Mouse (Mus musculus): ENCODE measurements around the gene Agap1.

The Agap1 gene

DNA sequence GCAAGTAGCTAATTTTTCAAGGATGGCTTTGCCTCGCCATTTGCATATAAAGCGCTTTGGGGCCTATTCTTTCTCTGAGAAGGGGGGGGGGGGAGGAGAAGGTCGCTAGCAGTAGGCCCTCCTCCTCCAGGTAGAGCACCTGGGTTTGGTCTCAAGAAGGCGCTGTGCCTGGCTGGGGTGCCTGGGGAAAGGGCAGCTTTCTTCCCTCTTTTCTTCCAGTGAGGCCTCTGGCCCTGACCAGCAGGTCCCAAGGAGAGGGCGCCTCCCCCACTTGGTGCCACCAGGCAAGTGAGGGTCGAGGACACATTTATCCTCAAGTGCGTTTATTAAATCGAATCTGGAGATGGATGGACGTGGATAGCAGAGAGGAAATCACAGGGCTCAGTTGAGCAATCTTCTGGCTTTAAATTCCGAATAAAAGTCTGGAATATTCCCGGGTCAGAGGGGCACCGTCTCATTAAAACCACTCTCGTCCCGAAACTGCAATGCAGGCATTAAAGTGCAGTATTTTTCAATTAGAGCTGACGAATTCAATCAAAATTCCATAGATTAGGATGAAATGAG, 486.4 kb downstream of the Agap1 start:
- in situ Hi-C loops (cut with MboI; ENCODE audit: unreplicated experiment in 2 of 2), result no loop called here

DNA sequence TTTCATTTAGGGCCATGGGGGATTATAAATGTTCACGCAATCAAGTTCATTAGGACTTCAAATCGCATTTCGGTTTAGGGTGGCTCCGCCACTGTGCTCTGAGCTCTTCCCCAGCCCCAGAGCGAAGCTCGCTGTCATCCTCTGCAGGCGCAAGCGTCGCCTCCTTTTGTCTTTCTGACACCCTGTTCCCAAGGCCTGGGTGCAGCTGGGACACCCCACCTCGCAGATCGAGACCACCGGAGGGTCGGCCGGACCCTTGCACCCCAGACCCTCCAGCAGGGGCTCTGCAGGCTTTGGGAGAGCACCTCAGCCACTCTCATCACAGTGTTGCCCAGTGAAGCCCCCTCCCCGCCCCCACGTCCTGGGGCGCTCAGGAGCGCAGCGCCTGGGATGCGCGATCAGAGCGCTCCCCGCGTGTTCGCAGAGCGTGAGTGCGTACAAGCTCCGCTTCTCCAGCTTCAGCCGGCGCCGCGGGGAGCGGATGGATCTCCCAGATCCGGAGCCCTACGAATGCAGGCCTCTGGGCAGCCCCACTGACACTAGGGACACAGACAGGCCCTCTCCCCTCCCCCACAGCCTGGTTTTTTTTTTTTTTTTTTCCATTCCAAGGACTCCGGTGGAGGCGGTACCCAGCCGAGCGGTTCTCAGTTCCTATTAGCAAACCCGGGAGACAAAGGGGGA, 487.2 kb downstream of the Agap1 start:
- in situ Hi-C loops (cut with MboI; ENCODE audit: unreplicated experiment in 2 of 2), result no loop called here

DNA sequence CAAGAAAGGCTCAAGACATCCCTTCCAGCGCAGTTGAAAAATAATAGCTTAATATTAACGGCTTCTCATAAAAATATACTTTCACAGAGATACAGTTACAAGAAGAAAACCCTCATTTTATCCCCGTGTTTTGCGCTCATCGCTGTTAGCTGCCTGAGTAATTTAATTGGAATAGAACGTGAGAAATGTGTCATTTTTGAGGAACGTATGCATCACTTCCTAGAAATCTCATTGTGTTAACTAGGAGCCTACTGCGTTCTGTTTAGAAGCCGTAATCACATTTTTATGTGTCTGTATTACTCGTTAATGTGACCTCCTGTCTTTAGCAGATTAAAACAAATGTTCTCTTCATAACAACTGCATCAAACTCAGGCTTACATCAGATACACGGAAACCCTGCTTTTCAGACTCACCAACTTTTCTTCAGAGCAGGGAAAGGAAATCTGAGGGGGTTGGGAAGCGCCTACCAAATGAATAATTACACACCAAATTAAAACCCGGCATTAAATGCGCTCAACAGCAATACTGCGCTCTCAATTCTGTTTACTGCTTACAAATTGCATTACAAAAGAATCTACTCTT, 487.9 kb downstream of the Agap1 start:
- in situ Hi-C loops (cut with MboI; ENCODE audit: unreplicated experiment in 2 of 2), result no loop called here

DNA sequence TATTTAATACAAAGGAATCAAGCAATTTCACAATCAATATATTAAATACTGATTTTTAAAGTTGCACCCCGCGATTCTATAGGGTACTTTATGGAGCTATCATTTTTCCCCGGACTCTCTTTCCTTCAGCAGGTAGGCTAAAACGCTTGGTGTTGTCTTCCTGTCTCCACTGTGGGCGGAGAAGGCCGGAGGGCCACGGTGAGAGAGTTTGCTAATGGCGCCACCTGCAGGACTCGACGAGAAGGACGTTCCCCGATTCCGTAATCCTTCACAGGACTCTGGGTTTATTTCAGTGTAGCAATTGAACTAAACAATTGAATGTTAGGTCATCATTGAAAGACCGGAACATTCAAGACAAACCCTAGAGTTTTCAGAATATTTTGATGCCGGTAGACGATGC, 488.6 kb downstream of the Agap1 start:
- in situ Hi-C loops (cut with MboI; ENCODE audit: unreplicated experiment in 2 of 2), result no loop called here

All from v-Abl transformed pro-B cells (cell line).